Mouse (Mus musculus) ovary, postnatal 36 days (tissue): ENCODE data around the gene Cpt1a.

Source experiments
- DNase-seq: peaks from one replicate; pipeline ENCODE4 v3.0.0; 2022; ENCODE audit warnings: low spot score, mixed read lengths

The Cpt1a gene

GRCm38 (mm10) chr19:3324931-3325711, 3.0 kb downstream of the Cpt1a start:
- DNase-seq: peak; percentile 92

GRCm38 (mm10) chr19:3325771-3326478, 3.8 kb downstream of the Cpt1a start:
- DNase-seq: no peak

- no peak for DNase-seq
Measured at GRCm38 (mm10) chr19:3326479-3327047, 4.4 kb downstream of the Cpt1a start.

GRCm38 (mm10) chr19:3333247-3333646, 11.1 kb downstream of the Cpt1a start:
- DNase-seq: no peak

GRCm38 (mm10) chr19:3333694-3334515, 11.8 kb downstream of the Cpt1a start:
- no peak for DNase-seq

GRCm38 (mm10) chr19:3334550-3334949, 12.4 kb downstream of the Cpt1a start:
- DNase-seq: no peak

- no peak for DNase-seq
Measured at GRCm38 (mm10) chr19:3335917-3336316, 13.8 kb downstream of the Cpt1a start.

- no peak for DNase-seq
Measured at GRCm38 (mm10) chr19:3336485-3337255, 14.5 kb downstream of the Cpt1a start.

- no peak for DNase-seq
Measured at GRCm38 (mm10) chr19:3339187-3339586, 17.1 kb downstream of the Cpt1a start.

GRCm38 (mm10) chr19:3341021-3341420, 18.9 kb downstream of the Cpt1a start:
- no peak for DNase-seq

GRCm38 (mm10) chr19:3343929-3344328, 21.8 kb downstream of the Cpt1a start:
- DNase-seq: no peak

- DNase-seq: no peak
Measured at GRCm38 (mm10) chr19:3344636-3345544, 22.8 kb downstream of the Cpt1a start.

GRCm38 (mm10) chr19:3347784-3348183, 25.6 kb downstream of the Cpt1a start:
- DNase-seq: no peak

- DNase-seq: peak; percentile 66
Measured at GRCm38 (mm10) chr19:3353415-3354111, 31.4 kb downstream of the Cpt1a start.

GRCm38 (mm10) chr19:3355096-3355495, 33.0 kb downstream of the Cpt1a start:
- DNase-seq: no peak

- DNase-seq: no peak
Measured at GRCm38 (mm10) chr19:3356516-3356915, 34.4 kb downstream of the Cpt1a start.

GRCm38 (mm10) chr19:3357620-3358019, 35.5 kb downstream of the Cpt1a start:
- peak; percentile 42 for DNase-seq

- no peak for DNase-seq
Measured at GRCm38 (mm10) chr19:3359841-3360588, 37.9 kb downstream of the Cpt1a start.

GRCm38 (mm10) chr19:3363510-3363909, 41.4 kb downstream of the Cpt1a start:
- DNase-seq: no peak
